Mouse (Mus musculus) ES-CJ7 (cell line): ENCODE results near the gene Clstn2.

ENCODE experiments used
- DNase-seq: peaks from one replicate; pipeline ENCODE4 v3.0.0; 2011; ENCODE audit warnings: low read depth, low spot score

The Clstn2 gene

GRCm38 (mm10) chr9:97474896-97475295, 558.1 kb downstream of the Clstn2 start:
- no peak for DNase-seq

- DNase-seq = no peak
These were observed 561.9 kb downstream of the Clstn2 start for GRCm38 (mm10) chr9:97471014-97471591.

GRCm38 (mm10) chr9:97460452-97460851, 572.5 kb downstream of the Clstn2 start:
- no peak for DNase-seq

DNA sequence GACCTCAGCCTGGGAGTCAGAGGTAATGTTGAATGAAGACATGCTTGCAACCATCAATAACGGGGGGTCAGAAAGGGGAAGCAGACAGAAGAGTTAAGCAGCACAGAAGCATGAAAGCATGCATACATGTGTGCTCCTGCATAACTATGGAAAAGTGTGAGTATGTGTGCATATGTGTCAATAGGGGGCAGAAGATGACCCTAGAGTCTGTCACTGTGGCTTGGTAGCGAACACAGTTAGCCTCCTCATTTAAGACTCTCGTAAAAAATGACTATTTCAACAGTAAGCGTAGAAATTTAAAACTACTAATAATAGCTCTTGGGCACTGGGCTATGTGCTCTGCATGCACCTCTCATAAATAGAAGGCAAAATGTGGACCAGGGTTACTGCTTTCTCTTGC, 573.2 kb downstream of the Clstn2 start:
- DNase-seq = no peak

DNA sequence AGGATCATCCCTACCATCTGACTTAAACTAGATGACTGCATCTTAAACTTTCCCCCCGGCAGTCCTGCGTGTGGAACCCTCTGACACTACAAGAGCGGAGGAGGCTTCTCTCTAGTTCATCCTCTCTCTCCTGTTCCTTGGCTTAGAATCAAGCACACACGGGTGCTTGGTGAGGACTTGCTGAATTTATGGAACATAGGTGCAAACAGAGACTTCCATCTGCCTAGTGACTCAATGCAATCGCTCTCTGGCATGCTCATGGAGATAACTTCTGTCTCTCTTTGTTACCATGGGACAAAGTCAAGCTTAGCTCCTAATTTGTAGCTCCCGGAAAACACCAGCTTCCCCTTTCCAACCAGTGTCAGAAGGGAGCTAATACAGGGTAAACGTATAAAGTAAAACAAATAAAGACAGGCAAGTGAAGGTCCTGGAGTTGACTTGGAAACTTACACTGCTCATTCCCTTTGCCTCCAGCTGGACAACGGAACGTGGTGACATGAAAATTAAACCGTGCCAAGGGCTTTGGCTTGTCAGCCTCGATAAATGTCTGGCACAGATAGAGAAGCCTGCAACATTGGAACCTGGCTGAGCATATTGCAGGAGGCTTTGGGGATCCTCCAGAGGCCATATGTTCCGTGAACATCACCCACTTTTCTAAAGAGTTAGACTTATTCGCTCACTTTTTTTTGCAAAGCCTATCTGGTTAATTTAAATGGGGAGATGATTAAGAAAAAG, 583.5 kb downstream of the Clstn2 start:
- no peak for DNase-seq

DNA sequence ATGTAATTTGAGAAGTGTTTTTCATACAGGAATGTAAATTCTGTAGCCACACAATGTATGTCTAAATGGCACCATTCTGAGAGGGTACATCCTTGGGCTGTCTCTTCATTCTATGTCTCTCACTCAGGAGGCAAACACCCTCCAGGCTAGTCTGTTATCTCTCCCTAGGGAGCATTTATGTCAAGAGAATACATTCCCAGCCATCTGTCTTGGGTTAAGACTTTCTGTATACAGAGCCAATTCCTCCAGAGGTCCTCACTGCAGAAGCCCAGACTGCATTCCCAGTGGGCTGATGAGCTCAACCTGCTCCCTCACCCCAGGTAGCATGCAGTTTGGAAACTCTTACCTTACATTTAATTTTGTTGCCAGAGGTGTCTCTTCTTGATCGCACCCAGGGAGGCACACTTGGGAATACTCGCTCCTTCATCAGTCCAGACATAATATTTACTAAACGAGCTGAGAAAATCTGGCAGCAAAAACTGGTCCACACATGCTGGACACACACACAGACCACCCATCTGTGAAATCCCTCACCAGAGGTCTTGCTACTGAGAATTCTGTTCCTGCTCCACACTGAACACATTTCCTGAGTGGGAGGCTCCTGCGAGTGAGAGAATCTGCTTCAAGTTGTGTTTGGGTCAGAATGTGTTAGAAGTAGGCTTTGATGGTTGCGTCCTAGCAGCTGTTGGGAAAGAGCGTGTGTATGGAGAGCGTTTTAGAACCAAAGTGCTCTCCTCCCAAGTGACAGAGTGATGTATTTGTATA, 592.9 kb downstream of the Clstn2 start:
- no peak for DNase-seq

DNA sequence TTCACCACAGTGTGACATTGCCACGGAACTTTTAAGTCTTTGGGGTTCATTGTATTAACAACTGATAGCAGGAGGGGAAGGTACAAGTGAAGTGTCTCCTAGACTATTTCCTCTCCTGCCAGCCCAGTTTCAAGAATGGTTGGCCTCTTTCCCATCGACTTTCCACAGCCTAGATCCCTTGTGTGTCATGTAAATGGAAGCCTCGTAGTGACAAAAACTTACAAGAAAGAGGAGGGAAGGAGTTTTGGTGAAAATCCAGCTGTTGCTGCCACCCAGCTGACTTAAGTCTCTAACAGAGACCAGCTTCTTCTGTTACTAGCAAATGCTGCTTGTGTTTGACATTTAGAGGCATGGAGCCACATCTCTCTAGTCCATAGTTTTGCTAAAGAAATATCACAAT, 598.3 kb downstream of the Clstn2 start:
- no peak for DNase-seq

- DNase-seq = no peak
These were observed 603.0 kb downstream of the Clstn2 start for GRCm38 (mm10) chr9:97429885-97430449.

DNA sequence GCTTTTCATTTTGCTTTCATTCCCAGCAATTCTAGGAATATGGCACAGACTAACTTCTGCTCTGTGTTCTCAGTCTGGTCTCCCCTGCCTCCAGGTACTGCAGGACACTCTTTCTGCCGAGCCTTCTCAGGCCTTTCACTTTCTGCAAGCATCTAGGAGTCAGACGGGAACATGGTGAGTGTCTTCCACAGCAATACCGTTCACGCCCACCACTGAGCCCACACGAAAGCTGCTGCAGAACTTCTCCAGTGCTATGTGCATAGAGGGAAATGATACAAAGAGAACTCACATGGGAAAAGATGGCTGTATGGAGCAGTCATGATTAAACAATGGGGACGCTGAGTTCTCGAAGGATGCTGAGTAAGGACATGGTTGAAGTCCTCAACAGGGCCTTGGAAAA, 604.9 kb downstream of the Clstn2 start:
- no peak for DNase-seq

DNA sequence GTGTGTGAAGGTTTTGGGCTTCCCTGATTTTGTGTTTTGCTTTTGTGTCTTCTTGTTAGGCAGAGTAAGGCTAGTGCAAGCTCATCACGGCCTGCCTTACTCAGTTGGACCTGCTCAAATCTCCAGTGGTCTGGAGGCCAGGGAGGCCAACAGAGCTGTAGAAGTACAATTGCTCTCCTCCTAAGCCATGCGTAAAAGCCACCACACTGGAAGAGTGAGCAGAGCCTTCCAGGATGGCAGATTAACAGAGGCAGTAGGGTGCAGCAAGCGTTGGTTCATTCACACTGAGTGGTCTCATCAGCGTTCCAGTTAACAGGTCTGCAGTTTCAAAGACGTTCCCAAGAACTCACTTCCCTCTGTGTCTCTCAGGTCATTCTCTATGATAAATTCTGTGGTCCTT, 612.1 kb downstream of the Clstn2 start:
- DNase-seq = no peak

- no peak for DNase-seq
These were observed 617.9 kb downstream of the Clstn2 start for GRCm38 (mm10) chr9:97414876-97415668.

DNA sequence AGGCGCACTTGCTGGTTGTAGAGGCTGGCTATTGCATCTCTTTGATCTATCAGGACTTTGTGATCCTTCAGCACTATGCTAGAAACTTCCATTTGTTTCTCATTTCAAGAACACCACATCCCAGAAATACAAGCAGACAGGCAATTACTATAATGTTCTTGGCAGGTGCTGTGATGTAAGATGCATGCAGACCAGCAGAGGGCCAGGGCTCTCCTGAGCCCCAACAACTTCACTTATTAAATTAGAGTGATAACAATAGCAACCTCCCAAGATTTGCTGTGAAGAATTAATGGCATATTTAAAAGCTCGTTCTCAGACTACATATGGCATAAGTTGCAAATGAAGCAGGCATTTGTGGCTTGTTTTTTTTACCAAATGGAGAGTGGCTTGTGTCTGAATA, 624.8 kb downstream of the Clstn2 start:
- DNase-seq = no peak
